Mouse (Mus musculus): ENCODE data around the gene Tbx22. TPM values are rescaled to one million over a fixed set of nuclear protein-coding genes. Genes with fewer than 3 reads are reported as not detected.

Tbx22 gene
- not detected for total RNA-seq (2021)

GRCm38 (mm10) chrX:107667664-107668063, at the start of gene Tbx22:
Gene Tbx22 (plus strand): TSS chrX:107667964.
- no peak for DNase-seq

- DNase-seq: no peak
These were observed 913 bp downstream of the Tbx22 start for GRCm38 (mm10) chrX:107668677-107669076.

GRCm38 (mm10) chrX:107679203-107679602, 11.4 kb downstream of the Tbx22 start:
- peak in 1 of 2 experiments; percentile 3 for DNase-seq

- no peak for DNase-seq
These were observed 40.8 kb downstream of the Tbx22 start for GRCm38 (mm10) chrX:107708584-107708983.

- no peak for DNase-seq
These were observed 55.8 kb downstream of the Tbx22 start for GRCm38 (mm10) chrX:107723541-107723940.

Other genes starting within 250 kb of the Tbx22 start
- gene Tent5d, start 124.6 kb downstream of the Tbx22 start, total RNA-seq (2021): not detected
- 10 to 100 TPM; 30.9 to 31.5 TPM for gene 2610002M06Rik, start 148.4 kb downstream of the Tbx22 start, total RNA-seq (2021)

Measured in layer of hippocampus, postnatal 36 days (tissue).